Mouse (Mus musculus): ENCODE measurements at regions not wholly inside any gene's neighbourhood (a gene's known extent, or its start where the extent isn't known, plus 50 kb on each side); places are given as distances from the start of the nearest gene placed in this dataset.

GRCm38 (mm10) chr16:73482176-73482575, 929.4 kb downstream of the Robo2 start:
- no peaks in the 10 kb centered on the region for H3K9me3 ChIP-seq (replicated peaks; ENCODE audit: control insufficient read depth, low read length)
- no peak overlapping the region for H3K27ac ChIP-seq (ENCODE audit: low read depth, low read length)
- WGBS, result 67% methylated on average over 6 of the region's 6 CpGs
- H3K4me2 ChIP-seq (ENCODE audit: low read length), result no peak overlapping the region
- DNase-seq (ENCODE audit: low spot score) (no peak), ATAC-seq (no peak)
- no peak overlapping the region for H3K9ac ChIP-seq (ENCODE audit: low read length)
- H3K4me1 ChIP-seq (ENCODE audit: control insufficient read depth, insufficient read depth, low read length), result no peaks in the 10 kb centered on the region
- H3K27me3 ChIP-seq (replicated peaks; ENCODE audit: control insufficient read depth, insufficient read depth, low read length), result no peaks in the 10 kb centered on the region
- no peaks in the 10 kb centered on the region for H3K36me3 ChIP-seq (ENCODE audit: control insufficient read depth, insufficient read depth, low read length)
- H3K4me3 ChIP-seq (ENCODE audit: low read depth, low read length), result no peak overlapping the region

- H3K9me3 ChIP-seq (replicated peaks; ENCODE audit: control insufficient read depth, low read length), result no peaks in the 10 kb centered on the region
- H3K27me3 ChIP-seq (replicated peaks; ENCODE audit: control insufficient read depth, insufficient read depth, low read length), result no peaks in the 10 kb centered on the region
- no peak overlapping the region for H3K4me2 ChIP-seq (ENCODE audit: low read length)
- H3K27ac ChIP-seq (ENCODE audit: low read depth, low read length), result no peak overlapping the region
- no peaks in the 10 kb centered on the region for H3K36me3 ChIP-seq (ENCODE audit: control insufficient read depth, insufficient read depth, low read length)
- H3K9ac ChIP-seq (ENCODE audit: low read length), result no peak overlapping the region
- H3K4me3 ChIP-seq (ENCODE audit: low read depth, low read length), result no peak overlapping the region
- WGBS, result 78% methylated on average over 2 of the region's 2 CpGs
- ATAC-seq, result no peak
- no peak for DNase-seq (ENCODE audit: low spot score)
- H3K4me1 ChIP-seq (ENCODE audit: control insufficient read depth, insufficient read depth, low read length), result no peaks in the 10 kb centered on the region; the same call in 1 of the 2 replicates
These were observed 938.1 kb downstream of the Robo2 start for GRCm38 (mm10) chr16:73473502-73473901.

- Histone ChIP-seq H3K27ac (ENCODE audit: low read depth, low read length) (no peak overlapping the region), H3K4me3 (ENCODE audit: low read depth, low read length) (no peak overlapping the region), H3K36me3 (ENCODE audit: control insufficient read depth, insufficient read depth, low read length) (no peaks in the 10 kb centered on the region), H3K9me3 (replicated peaks; ENCODE audit: control insufficient read depth, low read length) (no peaks in the 10 kb centered on the region), H3K4me2 (ENCODE audit: low read length) (no peak overlapping the region), H3K9ac (ENCODE audit: low read length) (no peak overlapping the region), H3K4me1 (ENCODE audit: control insufficient read depth, insufficient read depth, low read length) (no peaks in the 10 kb centered on the region; the same call in 1 of the 2 replicates), H3K27me3 (replicated peaks; ENCODE audit: control insufficient read depth, insufficient read depth, low read length) (no peaks in the 10 kb centered on the region)
- ATAC-seq, result peak; percentile 63; the same call in 1 of the 2 replicates
- peak; percentile 68 for DNase-seq (ENCODE audit: low spot score)
- WGBS, result 37% methylated on average over 5 of the region's 5 CpGs
These were observed 940.1 kb downstream of the Robo2 start for GRCm38 (mm10) chr16:73471547-73471946.

GRCm38 (mm10) chr16:73470535-73470934, 941.1 kb downstream of the Robo2 start:
- WGBS, result 64% methylated on average over 4 of the region's 4 CpGs

GRCm38 (mm10) chr16:73466296-73466695, 945.3 kb downstream of the Robo2 start:
- Histone ChIP-seq H3K9ac (ENCODE audit: low read length) (no peak overlapping the region), H3K27ac (ENCODE audit: low read depth, low read length) (no peak overlapping the region), H3K4me3 (ENCODE audit: low read depth, low read length) (no peak overlapping the region), H3K4me1 (ENCODE audit: control insufficient read depth, insufficient read depth, low read length) (no peaks in the 10 kb centered on the region), H3K9me3 (replicated peaks; ENCODE audit: control insufficient read depth, low read length) (no peaks in the 10 kb centered on the region), H3K4me2 (ENCODE audit: low read length) (no peak overlapping the region), H3K36me3 (ENCODE audit: control insufficient read depth, insufficient read depth, low read length) (no peaks in the 10 kb centered on the region), H3K27me3 (replicated peaks; ENCODE audit: control insufficient read depth, insufficient read depth, low read length) (no peaks in the 10 kb centered on the region)
- no peak for DNase-seq (ENCODE audit: low spot score)
- no peak for ATAC-seq
- 91% methylated on average over 6 of the region's 6 CpGs for WGBS

More at GRCm38 (mm10) chr16:73470535-73470934, 941.1 kb downstream of the Robo2 start:
- Histone ChIP-seq H3K27ac (ENCODE audit: low read depth, low read length) (no peak overlapping the region), H3K4me1 (ENCODE audit: control insufficient read depth, insufficient read depth, low read length) (no peaks in the 10 kb centered on the region; the same call in 1 of the 2 replicates), H3K27me3 (replicated peaks; ENCODE audit: control insufficient read depth, insufficient read depth, low read length) (no peaks in the 10 kb centered on the region), H3K9ac (ENCODE audit: low read length) (no peak overlapping the region), H3K36me3 (ENCODE audit: control insufficient read depth, insufficient read depth, low read length) (no peaks in the 10 kb centered on the region), H3K9me3 (replicated peaks; ENCODE audit: control insufficient read depth, low read length) (no peaks in the 10 kb centered on the region), H3K4me2 (ENCODE audit: low read length) (no peak overlapping the region), H3K4me3 (ENCODE audit: low read depth, low read length) (no peak overlapping the region)
- DNase-seq (ENCODE audit: low spot score) (peak; percentile 9), ATAC-seq (no peak)

GRCm38 (mm10) chr16:73462516-73462915, 949.1 kb downstream of the Robo2 start:
- Histone ChIP-seq H3K4me2 (ENCODE audit: low read length) (no peak overlapping the region), H3K27ac (ENCODE audit: low read depth, low read length) (no peak overlapping the region), H3K9me3 (replicated peaks; ENCODE audit: control insufficient read depth, low read length) (no peaks in the 10 kb centered on the region), H3K4me1 (ENCODE audit: control insufficient read depth, insufficient read depth, low read length) (no peaks in the 10 kb centered on the region), H3K9ac (ENCODE audit: low read length) (no peak overlapping the region), H3K27me3 (replicated peaks; ENCODE audit: control insufficient read depth, insufficient read depth, low read length) (no peaks in the 10 kb centered on the region), H3K36me3 (ENCODE audit: control insufficient read depth, insufficient read depth, low read length) (no peaks in the 10 kb centered on the region), H3K4me3 (ENCODE audit: low read depth, low read length) (no peak overlapping the region)
- ATAC-seq (no peak), DNase-seq (ENCODE audit: low spot score) (no peak)
- 89% methylated on average over 4 of the region's 4 CpGs for WGBS

- Histone ChIP-seq H3K4me2 (ENCODE audit: low read length) (no peak overlapping the region), H3K4me3 (ENCODE audit: low read depth, low read length) (no peak overlapping the region), H3K27me3 (replicated peaks; ENCODE audit: control insufficient read depth, insufficient read depth, low read length) (no peaks in the 10 kb centered on the region), H3K9me3 (replicated peaks; ENCODE audit: control insufficient read depth, low read length) (no peaks in the 10 kb centered on the region), H3K36me3 (ENCODE audit: control insufficient read depth, insufficient read depth, low read length) (no peaks in the 10 kb centered on the region), H3K27ac (ENCODE audit: low read depth, low read length) (no peak overlapping the region), H3K9ac (ENCODE audit: low read length) (no peak overlapping the region), H3K4me1 (ENCODE audit: control insufficient read depth, insufficient read depth, low read length) (no peaks in the 10 kb centered on the region)
- WGBS, result 84% methylated on average over 3 of the region's 3 CpGs
- DNase-seq (ENCODE audit: low spot score) (peak; percentile 51), ATAC-seq (peak; percentile 71)
These were observed 960.9 kb downstream of the Robo2 start for GRCm38 (mm10) chr16:73450634-73451245.

GRCm38 (mm10) chr16:73449836-73450235, 961.8 kb downstream of the Robo2 start:
- H3K36me3 ChIP-seq (ENCODE audit: control insufficient read depth, insufficient read depth, low read length), result no peaks in the 10 kb centered on the region
- DNase-seq (ENCODE audit: low spot score) (peak; percentile 39), ATAC-seq (peak; percentile 46; the same call in 1 of the 2 replicates)
- no peak overlapping the region for H3K27ac ChIP-seq (ENCODE audit: low read depth, low read length)
- H3K9ac ChIP-seq (ENCODE audit: low read length), result no peak overlapping the region
- H3K4me1 ChIP-seq (ENCODE audit: control insufficient read depth, insufficient read depth, low read length), result no peaks in the 10 kb centered on the region
- 46% methylated on average over 7 of the region's 7 CpGs for WGBS
- no peaks in the 10 kb centered on the region for H3K27me3 ChIP-seq (replicated peaks; ENCODE audit: control insufficient read depth, insufficient read depth, low read length)
- H3K4me2 ChIP-seq (ENCODE audit: low read length), result no peak overlapping the region
- H3K4me3 ChIP-seq (ENCODE audit: low read depth, low read length), result no peak overlapping the region
- H3K9me3 ChIP-seq (replicated peaks; ENCODE audit: control insufficient read depth, low read length), result no peaks in the 10 kb centered on the region

- no peak for ATAC-seq
- H3K36me3 ChIP-seq (ENCODE audit: control insufficient read depth, insufficient read depth, low read length), result no peaks in the 10 kb centered on the region
These were observed 975.9 kb downstream of the Robo2 start for GRCm38 (mm10) chr16:73435726-73436125.

More at GRCm38 (mm10) chr16:73435726-73436125, 975.9 kb downstream of the Robo2 start:
- WGBS, result 88% methylated on average over 3 of the region's 3 CpGs
- DNase-seq (ENCODE audit: low spot score), result no peak
- H3K9ac ChIP-seq (ENCODE audit: low read length), result no peak overlapping the region
- no peak overlapping the region for H3K27ac ChIP-seq (ENCODE audit: low read depth, low read length)
- no peak overlapping the region for H3K4me2 ChIP-seq (ENCODE audit: low read length)
- H3K4me3 ChIP-seq (ENCODE audit: low read depth, low read length), result no peak overlapping the region
- no peaks in the 10 kb centered on the region for H3K4me1 ChIP-seq (ENCODE audit: control insufficient read depth, insufficient read depth, low read length)
- no peaks in the 10 kb centered on the region for H3K27me3 ChIP-seq (replicated peaks; ENCODE audit: control insufficient read depth, insufficient read depth, low read length)
- H3K9me3 ChIP-seq (replicated peaks; ENCODE audit: control insufficient read depth, low read length), result no peaks in the 10 kb centered on the region
